In the genomic region with DNA sequence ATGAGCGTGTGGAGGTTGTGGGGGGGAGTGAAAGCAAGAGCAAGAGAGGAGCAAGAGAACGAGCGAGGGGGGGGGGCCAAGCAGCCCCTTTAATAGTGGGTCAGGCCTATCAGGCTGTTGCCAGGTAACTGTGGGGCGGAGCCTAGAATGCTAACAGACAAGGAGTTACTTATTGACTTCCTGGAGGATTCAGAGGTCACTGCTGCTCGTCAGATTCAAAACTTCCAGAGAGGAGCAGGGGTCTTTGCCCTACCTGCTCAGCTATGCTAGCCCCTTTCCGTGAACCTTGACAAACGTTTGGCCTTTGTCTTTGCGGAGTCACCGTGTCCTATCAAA, we compare ENCODE assay signal across 8 mouse cellular contexts. TPM values are rescaled to one million over a fixed set of nuclear protein-coding genes. Genes with fewer than 3 reads are reported as not detected.
DNase-seq lines count a peak whose midpoint lies in the region; ATAC-seq and TF ChIP-seq lines count a peak whose summit lies in the region.

No protein-coding gene starts in this region.

- DNase-seq in gastrocnemius, adult 2 months = no peak
- DNase-seq in gastrocnemius, adult 18-20 months (ENCODE audit: low spot score) = no peak
- peak; percentile 56 for DNase-seq in embryonic facial prominence, embryonic 11.5 days (ENCODE audit: low spot score)
- DNase-seq in kidney, postnatal 14 days = peak; percentile 88
- peak; percentile 53 for DNase-seq in lung, postnatal 25 days (ENCODE audit: low spot score)
- no peak for DNase-seq in c-Kit-positive CD71-positive TER-119-positive erythroid progenitor cells, embryonic 14.5 days (ENCODE audit: low spot score)
- DNase-seq in forebrain, postnatal 0 days = no peak
- no peak for DNase-seq in right cerebral cortex, postnatal 10 days (ENCODE audit: low spot score in 2 of 2)

- WGBS in embryonic facial prominence, embryonic 11.5 days = 22% methylated on average over 9 of the region's 9 CpGs
- 29% methylated on average over 9 of the region's 9 CpGs for WGBS in forebrain, postnatal 0 days

- no peaks in the 10 kb centered on the region for H3K27me3 ChIP-seq in embryonic facial prominence, embryonic 11.5 days (ENCODE audit: control insufficient read depth, insufficient read depth, low read length)
- no peaks in the 10 kb centered on the region for H3K27me3 ChIP-seq in forebrain, postnatal 0 days (ENCODE audit: insufficient read depth, low read length)

- peak overlapping the region; percentile 44 for H3K27ac ChIP-seq in gastrocnemius, adult 2 months
- H3K27ac ChIP-seq in embryonic facial prominence, embryonic 11.5 days (replicated peaks; ENCODE audit: low read depth, low read length) = no peak overlapping the region
- H3K27ac ChIP-seq in forebrain, postnatal 0 days (ENCODE audit: low read depth, low read length) = no peak overlapping the region

- 0 out of 2 replicates have a peak overlapping the region, but pooled peaks have one; percentile 15 for H3K4me3 ChIP-seq in gastrocnemius, adult 2 months
- H3K4me3 ChIP-seq in embryonic facial prominence, embryonic 11.5 days (ENCODE audit: low read depth, low read length) = no peak overlapping the region
- H3K4me3 ChIP-seq in forebrain, postnatal 0 days (ENCODE audit: low read depth, low read length) = no peak overlapping the region

- no peak for TF ChIP-seq CTCF in gastrocnemius, adult 2 months (IDR thresholded peaks at IDR 0.05)
- no peak for TF ChIP-seq CTCF in forebrain, postnatal 0 days (IDR thresholded peaks at IDR 0.05; ENCODE audit: low read depth)

- H3K4me2 ChIP-seq in embryonic facial prominence, embryonic 11.5 days (ENCODE audit: low read depth, low read length) = no peak overlapping the region
- H3K4me2 ChIP-seq in forebrain, postnatal 0 days (ENCODE audit: low read depth) = no peak overlapping the region

- no peaks in the 10 kb centered on the region for H3K4me1 ChIP-seq in embryonic facial prominence, embryonic 11.5 days (ENCODE audit: control insufficient read depth, insufficient read depth, low read length)
- H3K4me1 ChIP-seq in forebrain, postnatal 0 days (ENCODE audit: insufficient read depth) = no peaks in the 10 kb centered on the region

- intact Hi-C loops in gastrocnemius, adult 2 months (cut with DNase I) = no loop called here

- H3K9ac ChIP-seq in embryonic facial prominence, embryonic 11.5 days (replicated peaks; ENCODE audit: low read length) = no peak overlapping the region
- no peak overlapping the region for H3K9ac ChIP-seq in forebrain, postnatal 0 days

- no peaks in the 10 kb centered on the region for H3K36me3 ChIP-seq in embryonic facial prominence, embryonic 11.5 days (replicated peaks; ENCODE audit: control insufficient read depth, insufficient read depth, low read depth, low read length)
- H3K36me3 ChIP-seq in forebrain, postnatal 0 days (ENCODE audit: insufficient read depth) = no peaks in the 10 kb centered on the region

- ATAC-seq in embryonic facial prominence, embryonic 11.5 days (replicated peaks; ENCODE audit: insufficient number of reproducible peaks, low FRiP score, low TSS enrichment, low read depth) = no peak
- ATAC-seq in forebrain, postnatal 0 days = no peak

- no peaks in the 10 kb centered on the region for H3K9me3 ChIP-seq in embryonic facial prominence, embryonic 11.5 days (replicated peaks; ENCODE audit: control insufficient read depth, low read length)
- H3K9me3 ChIP-seq in forebrain, postnatal 0 days (ENCODE audit: low read length) = no peaks in the 10 kb centered on the region

RNA-seq across cellular contexts. Expression of gene Cpm, which starts 34.5 kb away (rescaled TPM):
- total RNA-seq in gastrocnemius, adult 2 months (2021) = 1 to 10 TPM; 2.2 to 2.9 TPM
- total RNA-seq in gastrocnemius, adult 18-20 months (2021) = 1 to 10 TPM; 2.5 to 2.9 TPM
- 9.9 and 10.9 TPM in 2 replicates for polyA plus RNA-seq in embryonic facial prominence, embryonic 11.5 days (2014; fragmentation: Nextera tagmentation; extraction: Ambion mirVana)
- total RNA-seq in forebrain, postnatal 0 days (2014; rRNA removed) = 3.0 and 3.4 TPM in 2 replicates
- polyA plus RNA-seq in forebrain, postnatal 0 days (2015; fragmentation: Nextera tagmentation; extraction: Ambion mirVana) = 4.4 and 7.5 TPM in 2 replicates

RNA-seq across cellular contexts. Expression of gene Mdm2, which starts 46.7 kb away (rescaled TPM):
- total RNA-seq in gastrocnemius, adult 2 months (2021) = 10 to 100 TPM; 49.2 to 49.8 TPM
- 10 to 100 TPM; 45.7 to 50.2 TPM for total RNA-seq in gastrocnemius, adult 18-20 months (2021)
- polyA plus RNA-seq in embryonic facial prominence, embryonic 11.5 days (2014; fragmentation: Nextera tagmentation; extraction: Ambion mirVana) = 47.7 and 50.5 TPM in 2 replicates
- total RNA-seq in forebrain, postnatal 0 days (2014; rRNA removed) = 51.3 and 77.3 TPM in 2 replicates
- 16.6 and 30.2 TPM in 2 replicates for polyA plus RNA-seq in forebrain, postnatal 0 days (2015; fragmentation: Nextera tagmentation; extraction: Ambion mirVana)

Comparison
In these comparisons a context has a peak if more than half of its experiments do, and no peak if none do; other contexts are left out.
1. DNase-seq: peak in embryonic facial prominence, embryonic 11.5 days (single experiment), kidney, postnatal 14 days (single experiment) and lung, postnatal 25 days (single experiment); none in gastrocnemius, adult 2 months (single experiment), gastrocnemius, adult 18-20 months (single experiment), c-Kit-positive CD71-positive TER-119-positive erythroid progenitor cells, embryonic 14.5 days (single experiment), forebrain, postnatal 0 days (single experiment) and right cerebral cortex, postnatal 10 days (0 of 2).